Mouse (Mus musculus) liver, embryonic 13.5 days (tissue): Measurements from ENCODE around the gene Radil. TPM values are rescaled to one million over a fixed set of nuclear protein-coding genes. Genes with fewer than 3 reads are reported as not detected.

Experiments
- ATAC-seq: fragments of 200-750 bp; cut with Nextera tagmentation; 2 replicates; pipeline ENCODE4 v1.8.0; 2017; ENCODE audit warnings: low read depth, mild to moderate bottlenecking, moderate number of reproducible peaks, moderate library complexity
- DNase-seq: peaks from one replicate; pipeline ENCODE4 v3.0.0; 2022
- H3K27ac ChIP-seq: fragments of 300-500 bp; sonication (generic); 2 replicates; pipeline ENCODE4 v1.5.1; 2015; ENCODE audit warnings: moderate library complexity, mild to moderate bottlenecking, inconsistent platforms
- H3K27me3 ChIP-seq: fragments of 300-500 bp; sonication (generic); 2 replicates; pipeline ENCODE4 v1.6.1; 2015; ENCODE audit warnings: mild to moderate bottlenecking, inconsistent platforms
- H3K36me3 ChIP-seq: fragments of 300-500 bp; sonication (generic); 2 replicates; pipeline ENCODE4 v1.6.1; 2015; ENCODE audit warnings: mild to moderate bottlenecking, inconsistent platforms
- H3K4me1 ChIP-seq: fragments of 300-500 bp; sonication (generic); replicated peaks from 2 replicates; pipeline ENCODE4 v1.6.1; 2015; ENCODE audit warnings: inconsistent platforms
- H3K4me2 ChIP-seq: fragments of 300-500 bp; sonication (generic); 2 replicates; pipeline ENCODE4 v1.6.1; 2015; ENCODE audit warnings: inconsistent platforms, mild to moderate bottlenecking, moderate library complexity
- H3K4me3 ChIP-seq: fragments of 300-500 bp; sonication (generic); replicated peaks from 2 replicates; pipeline ENCODE4 v1.5.1; 2015; ENCODE audit warnings: mild to moderate bottlenecking, inconsistent platforms
- H3K9ac ChIP-seq: fragments of 300-500 bp; sonication (generic); 2 replicates; pipeline ENCODE4 v1.6.1; 2015; ENCODE audit warnings: mild to moderate bottlenecking, inconsistent platforms
- H3K9me3 ChIP-seq: fragments of 300-500 bp; sonication (generic); replicated peaks from 2 replicates; pipeline ENCODE4 v1.6.1; 2016; ENCODE audit warnings: inconsistent platforms
- WGBS: fragments of 180-500 bp; shearing (Covaris S2); methylation state at CpG from one replicate; pipeline ENCODE4 v1.1.7; 2015; ENCODE audit not compliant: insufficient replicate concordance; 5-methylcytosine and 5-hydroxymethylcytosine counted together
- polyA plus RNA-seq: library from polyadenylated mRNA; unstranded; fragments of >200 nt; fragmentation: Nextera tagmentation; extraction: Ambion mirVana; gene quantifications from 2 replicates; pipeline ENCODE4 v1.2.1, GENCODE M21; 2015

Radil gene
- polyA plus RNA-seq, 1 experiment from 2014 or later = 0.14 TPM

GRCm38 (mm10) chr5:142477866-142478615 is 72.9 kb downstream of the Radil start:
- WGBS = 80% methylated on average over 5 of the region's 5 CpGs
- no peak for DNase-seq
- Histone ChIP-seq H3K4me1 (peaks cover 3% of the 10 kb centered on the region; the same call in 1 of the 2 replicates), H3K9me3 (no peaks in the 10 kb centered on the region), H3K4me3 (no peak overlapping the region), H3K36me3 (peaks cover 15% of the 10 kb centered on the region; the same call in 1 of the 2 replicates), H3K27ac (no peak overlapping the region), H3K9ac (no peak overlapping the region), H3K4me2 (no peak overlapping the region), H3K27me3 (no peaks in the 10 kb centered on the region)
- ATAC-seq = no peak

DNA sequence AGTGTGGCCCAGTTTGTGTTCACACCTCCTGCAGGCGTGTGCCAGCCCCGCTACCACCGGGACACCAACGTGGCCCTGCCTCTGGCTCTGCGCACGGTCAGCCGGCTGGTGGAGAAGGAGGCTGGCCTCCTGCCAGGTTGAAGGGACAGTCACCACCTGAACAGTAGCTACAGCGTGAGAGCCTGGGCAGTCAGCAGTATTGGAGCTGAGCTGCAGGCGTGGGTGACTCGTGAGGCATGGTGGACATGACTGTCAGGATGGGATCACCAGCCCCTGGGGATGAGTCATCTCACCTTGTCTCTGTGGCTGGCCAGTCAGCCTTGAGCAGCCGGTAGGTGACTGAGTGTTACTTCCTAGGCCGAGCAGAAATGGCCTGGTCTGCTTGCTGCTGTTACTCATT is 73.6 kb downstream of the Radil start:
- Histone ChIP-seq H3K4me3 (no peak overlapping the region), H3K9me3 (no peaks in the 10 kb centered on the region), H3K4me2 (no peak overlapping the region), H3K4me1 (peaks cover 3% of the 10 kb centered on the region; the same call in 1 of the 2 replicates), H3K9ac (no peak overlapping the region), H3K36me3 (peaks cover 18% of the 10 kb centered on the region; the same call in 1 of the 2 replicates), H3K27ac (no peak overlapping the region), H3K27me3 (no peaks in the 10 kb centered on the region)
- ATAC-seq = no peak
- no peak for DNase-seq
- whole genome bisulfite sequencing = 78% methylated on average over 12 of the region's 12 CpGs

GRCm38 (mm10) chr5:142475669-142476068 is 75.2 kb downstream of the Radil start:
- ATAC-seq = no peak
- H3K27me3 ChIP-seq = no peaks in the 10 kb centered on the region
- WGBS = 64% methylated on average over 7 of the region's 7 CpGs

GRCm38 (mm10) chr5:142473696-142474095 is 77.2 kb downstream of the Radil start:
- Histone ChIP-seq H3K9ac (no peak overlapping the region), H3K27me3 (no peaks in the 10 kb centered on the region), H3K27ac (no peak overlapping the region), H3K4me1 (no peaks in the 10 kb centered on the region), H3K9me3 (no peaks in the 10 kb centered on the region), H3K36me3 (peaks cover 47% of the 10 kb centered on the region), H3K4me3 (no peak overlapping the region), H3K4me2 (no peak overlapping the region)
- WGBS = 77% methylated on average over 10 of the region's 10 CpGs
- ATAC-seq (no peak), DNase-seq (no peak)

More at GRCm38 (mm10) chr5:142475669-142476068, 75.2 kb downstream of the Radil start:
- Histone ChIP-seq H3K27ac (no peak overlapping the region), H3K4me1 (peaks cover 3% of the 10 kb centered on the region; the same call in 1 of the 2 replicates), H3K9me3 (no peaks in the 10 kb centered on the region), H3K9ac (no peak overlapping the region), H3K4me2 (no peak overlapping the region), H3K36me3 (peaks cover 31% of the 10 kb centered on the region; the same call in 1 of the 2 replicates), H3K4me3 (no peak overlapping the region)
- no peak for DNase-seq

DNA sequence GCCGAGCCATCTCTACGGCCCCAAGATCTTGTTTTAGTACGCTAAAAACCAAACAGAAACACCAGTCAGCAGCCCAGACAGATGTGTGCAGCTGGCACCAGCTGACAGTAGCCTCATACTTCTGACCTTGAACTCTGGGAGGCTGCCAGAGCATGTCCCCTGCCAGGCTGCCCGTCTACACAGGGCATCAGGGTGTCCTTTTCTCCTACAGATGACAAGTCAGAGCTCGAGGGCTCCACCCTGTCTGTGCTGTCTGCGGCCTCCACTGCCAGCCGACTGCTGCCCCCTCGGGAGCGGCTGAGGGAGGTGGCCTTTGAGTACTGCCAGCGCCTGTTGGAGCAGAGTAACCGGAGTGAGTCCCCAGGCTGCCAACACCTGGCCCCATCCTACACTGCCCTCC is 81.1 kb downstream of the Radil start:
- peaks cover 58% of the 10 kb centered on the region for H3K36me3 ChIP-seq
- ATAC-seq (no peak), DNase-seq (no peak)
- H3K9ac ChIP-seq = no peak overlapping the region
- H3K4me1 ChIP-seq = peaks cover 10% of the 10 kb centered on the region
- H3K27me3 ChIP-seq = no peaks in the 10 kb centered on the region
- H3K4me2 ChIP-seq = no peak overlapping the region
- no peaks in the 10 kb centered on the region for H3K9me3 ChIP-seq
- 76% methylated on average over 11 of the region's 11 CpGs for WGBS
- no peak overlapping the region for H3K4me3 ChIP-seq
- H3K27ac ChIP-seq = no peak overlapping the region

DNA sequence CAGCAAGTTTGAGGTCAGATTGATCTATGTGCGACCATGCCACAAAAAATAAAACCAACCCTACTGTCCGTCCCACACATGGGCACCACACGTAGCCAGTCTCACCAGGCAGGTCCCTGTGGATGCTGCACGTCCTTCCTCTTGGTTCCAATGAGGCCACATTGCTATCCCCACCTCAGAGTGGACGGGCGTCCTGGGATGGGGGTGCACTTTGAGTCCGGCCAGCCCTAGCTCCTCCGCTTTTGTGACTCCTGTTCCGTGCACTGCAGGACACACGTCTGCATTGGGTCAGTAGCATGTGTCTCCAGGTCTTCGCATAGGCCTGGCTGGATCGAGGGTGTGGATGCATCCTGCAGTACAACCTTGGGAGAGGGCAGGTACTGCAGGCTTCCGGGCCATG is 82.5 kb downstream of the Radil start:
- H3K27me3 ChIP-seq = no peaks in the 10 kb centered on the region
- H3K4me2 ChIP-seq = no peak overlapping the region
- H3K9me3 ChIP-seq = no peaks in the 10 kb centered on the region
- DNase-seq (no peak), ATAC-seq (no peak)
- H3K36me3 ChIP-seq = peaks cover 48% of the 10 kb centered on the region
- WGBS = 85% methylated on average over 13 of the region's 13 CpGs
- H3K4me3 ChIP-seq = no peak overlapping the region
- H3K4me1 ChIP-seq = peaks cover 17% of the 10 kb centered on the region
- no peak overlapping the region for H3K9ac ChIP-seq
- no peak overlapping the region for H3K27ac ChIP-seq

GRCm38 (mm10) chr5:142463461-142464454 is 87.1 kb downstream of the Radil start, which contains the start of gene Ap5z1:
Gene Ap5z1, plus strand, starts transcription at chr5:142463944.
- 2% methylated on average over 60 of the region's 60 CpGs for WGBS
- peak within 1 kb of the TSS; percentile 87 for H3K27ac ChIP-seq

GRCm38 (mm10) chr5:142463011-142463410 is 87.9 kb downstream of the Radil start:
- peaks cover 31% of the 10 kb centered on the region for H3K4me1 ChIP-seq
- no peaks in the 10 kb centered on the region for H3K27me3 ChIP-seq
- no peak for DNase-seq
- WGBS = 76% methylated on average over 6 of the region's 6 CpGs
- H3K27ac ChIP-seq = peak overlapping the region; percentile 87
- H3K9ac ChIP-seq = peak overlapping the region; percentile 76
- ATAC-seq = no peak
- peak overlapping the region; percentile 82 for H3K4me3 ChIP-seq
- peaks cover 18% of the 10 kb centered on the region for H3K36me3 ChIP-seq
- no peaks in the 10 kb centered on the region for H3K9me3 ChIP-seq
- peak overlapping the region; percentile 82 for H3K4me2 ChIP-seq

More at GRCm38 (mm10) chr5:142463461-142464454, 87.1 kb downstream of the Radil start, which contains the start of gene Ap5z1:
- Histone ChIP-seq H3K4me1 (peaks cover 26% of the 10 kb centered on the region), H3K4me3 (peak within 1 kb of the TSS; percentile 82), H3K9ac (peak within 1 kb of the TSS; percentile 87), H3K9me3 (no peaks in the 10 kb centered on the region), H3K4me2 (peak within 1 kb of the TSS; percentile 82), H3K36me3 (peaks cover 21% of the 10 kb centered on the region), H3K27me3 (no peaks in the 10 kb centered on the region)
- DNase-seq (peak; percentile 94), ATAC-seq (peak; percentile 89)

DNA sequence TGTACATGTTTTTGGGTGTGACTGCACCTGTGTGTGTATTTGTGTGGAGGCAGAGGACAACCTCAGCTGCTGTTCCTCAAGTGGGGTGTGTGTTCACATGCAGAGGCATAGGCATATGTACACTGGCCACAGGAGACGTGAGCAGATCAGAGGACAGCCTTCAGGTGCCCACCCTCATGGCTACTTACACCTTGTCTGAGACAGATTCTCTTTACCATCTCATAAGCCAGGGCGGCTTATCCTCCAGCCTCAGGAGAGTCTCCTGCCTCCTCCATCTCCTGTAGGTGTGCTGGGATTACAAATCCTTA is 88.3 kb downstream of the Radil start:
- peak overlapping the region; percentile 87; the same call in 1 of the 2 replicates for H3K27ac ChIP-seq
- no peak overlapping the region for H3K4me2 ChIP-seq
- peaks cover 35% of the 10 kb centered on the region for H3K4me1 ChIP-seq
- DNase-seq (no peak), ATAC-seq (no peak)
- 84% methylated on average over 2 of the region's 2 CpGs for WGBS
- H3K27me3 ChIP-seq = no peaks in the 10 kb centered on the region
- no peak overlapping the region for H3K4me3 ChIP-seq
- H3K36me3 ChIP-seq = peaks cover 18% of the 10 kb centered on the region
- H3K9me3 ChIP-seq = no peaks in the 10 kb centered on the region
- no peak overlapping the region; the same call in 1 of the 2 replicates for H3K9ac ChIP-seq

GRCm38 (mm10) chr5:142461942-142462640 is 88.8 kb downstream of the Radil start:
- Histone ChIP-seq H3K9me3 (no peaks in the 10 kb centered on the region), H3K36me3 (peaks cover 18% of the 10 kb centered on the region), H3K4me1 (peaks cover 39% of the 10 kb centered on the region), H3K4me3 (no peak overlapping the region), H3K4me2 (no peak overlapping the region), H3K27me3 (no peaks in the 10 kb centered on the region), H3K27ac (no peak overlapping the region), H3K9ac (no peak overlapping the region)
- ATAC-seq (no peak), DNase-seq (no peak)
- WGBS = 92% methylated on average over 7 of the region's 7 CpGs
